Mouse (Mus musculus) ES-Bruce4 (cell line): ENCODE measurements at regions not wholly inside any gene's neighbourhood (a gene's known extent, or its start where the extent isn't known, plus 50 kb on each side); places are given as distances from the start of the nearest gene placed in this dataset.

Source experiments
- H3K27ac ChIP-seq: 2 replicates; pipeline ENCODE4 v1.5.1; 2012; ENCODE audit warnings: low read length, inconsistent platforms; ENCODE audit not compliant: insufficient read depth
- H3K27me3 ChIP-seq: 2 replicates; pipeline ENCODE4 v1.6.1; 2012; ENCODE audit warnings: mild to moderate bottlenecking, low read length, inconsistent platforms; ENCODE audit not compliant: control insufficient read depth, poor library complexity, insufficient read depth, severe bottlenecking
- H3K36me3 ChIP-seq: 2 replicates; pipeline ENCODE4 v1.6.1; 2012; ENCODE audit warnings: inconsistent platforms, mild to moderate bottlenecking, low read length, moderate library complexity; ENCODE audit not compliant: control insufficient read depth, poor library complexity, insufficient read depth, severe bottlenecking
- H3K4me1 ChIP-seq: one replicate; pipeline ENCODE4 v1.8.1; 2011; ENCODE audit warnings: low read length; ENCODE audit not compliant: control insufficient read depth, insufficient read depth
- H3K4me3 ChIP-seq: 2 replicates; pipeline ENCODE4 v1.5.1; 2011; ENCODE audit warnings: low read depth, mild to moderate bottlenecking, low read length
- H3K9ac ChIP-seq: 2 replicates; pipeline ENCODE4 v1.6.1; 2012; ENCODE audit warnings: low read depth, mild to moderate bottlenecking, inconsistent platforms; ENCODE audit not compliant: poor library complexity, severe bottlenecking
- H3K9me3 ChIP-seq: replicated peaks from 2 replicates; pipeline ENCODE4 v1.6.1; 2012; ENCODE audit warnings: mild to moderate bottlenecking, low read length, inconsistent platforms; ENCODE audit not compliant: control insufficient read depth, poor library complexity, insufficient read depth, severe bottlenecking
- CTCF ChIP-seq: IDR thresholded peaks from one replicate; pipeline ENCODE4 v1.8.1; 2011; ENCODE audit warnings: low read depth, low read length
- EP300 ChIP-seq: IDR thresholded peaks from 2 replicates; pipeline ENCODE4 v1.6.1; 2011; ENCODE audit warnings: low read depth, low read length; ENCODE audit not compliant: insufficient read depth
- POLR2A ChIP-seq: IDR thresholded peaks from one replicate; pipeline ENCODE4 v1.8.1; 2011; ENCODE audit warnings: low read length; ENCODE audit not compliant: insufficient read depth

DNA sequence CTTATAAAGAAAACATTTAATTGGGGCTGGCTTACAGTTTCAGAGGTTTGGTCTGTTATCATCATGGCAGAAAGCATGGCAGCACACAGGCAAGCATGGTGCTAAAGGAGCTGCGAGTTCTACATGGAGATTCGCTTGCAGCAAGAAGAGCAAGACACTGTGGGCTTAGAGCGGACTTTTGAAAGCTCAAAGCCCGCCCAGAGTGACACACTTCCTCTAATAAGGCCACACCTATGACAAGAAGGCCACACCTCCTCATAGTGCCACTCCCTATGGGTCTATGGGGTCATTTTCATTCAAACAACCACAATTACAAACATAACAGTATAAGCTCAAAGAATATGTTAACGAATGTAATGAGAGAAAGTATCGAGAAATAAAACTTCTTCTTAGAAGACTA, 120.1 kb downstream of the Fgf18 start:
- Histone ChIP-seq H3K27ac (no peak overlapping the region), H3K4me1 (no peaks in the 10 kb centered on the region), H3K27me3 (no peaks in the 10 kb centered on the region), H3K36me3 (no peaks in the 10 kb centered on the region), H3K9ac (no peak overlapping the region), H3K4me3 (peak overlapping the region; percentile 61), H3K9me3 (no peaks in the 10 kb centered on the region)
- TF ChIP-seq POLR2A (no peak), CTCF (no peak), EP300 (no peak)

- H3K27ac ChIP-seq: no peak overlapping the region
- no peaks in the 10 kb centered on the region for H3K9me3 ChIP-seq
- no peaks in the 10 kb centered on the region for H3K4me1 ChIP-seq
- H3K27me3 ChIP-seq: no peaks in the 10 kb centered on the region
- TF ChIP-seq POLR2A (no peak), EP300 (no peak)
- no peak overlapping the region for H3K4me3 ChIP-seq
- H3K9ac ChIP-seq: no peak overlapping the region
- H3K36me3 ChIP-seq: no peaks in the 10 kb centered on the region
Observed at GRCm38 (mm10) chr11:33013229-33014185, 133.7 kb downstream of the Fgf18 start.

- TF ChIP-seq CTCF (no peak), EP300 (no peak), POLR2A (no peak)
- no peaks in the 10 kb centered on the region for H3K27me3 ChIP-seq
- H3K9ac ChIP-seq: no peak overlapping the region
- no peak overlapping the region for H3K4me3 ChIP-seq
- no peaks in the 10 kb centered on the region for H3K9me3 ChIP-seq
- H3K36me3 ChIP-seq: no peaks in the 10 kb centered on the region
- H3K4me1 ChIP-seq: no peaks in the 10 kb centered on the region
- no peak overlapping the region for H3K27ac ChIP-seq
Observed at GRCm38 (mm10) chr11:33012384-33013160, 134.6 kb downstream of the Fgf18 start.

DNA sequence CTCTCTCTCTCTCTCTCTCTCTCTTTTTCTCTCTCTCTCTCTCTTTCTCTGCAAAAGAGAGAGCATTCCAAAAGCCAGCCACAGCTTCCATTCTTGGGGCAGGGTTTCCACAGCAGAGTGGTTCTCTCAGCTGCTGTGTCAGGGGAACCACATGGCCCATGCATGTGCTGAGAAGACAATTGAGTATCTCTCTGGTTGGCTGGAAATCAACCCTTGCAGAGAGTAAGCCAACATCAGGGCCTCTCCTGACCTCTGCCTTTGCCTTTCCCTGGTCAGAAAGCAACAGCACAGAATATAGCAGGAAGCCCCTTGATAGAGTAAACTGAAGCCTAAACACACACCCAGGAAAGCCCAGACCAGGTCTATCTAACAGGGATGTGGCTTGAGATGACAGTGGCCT, 138.6 kb downstream of the Fgf18 start:
- Histone ChIP-seq H3K4me3 (no peak overlapping the region), H3K9ac (no peak overlapping the region), H3K9me3 (no peaks in the 10 kb centered on the region), H3K27ac (no peak overlapping the region), H3K4me1 (no peaks in the 10 kb centered on the region), H3K27me3 (no peaks in the 10 kb centered on the region), H3K36me3 (no peaks in the 10 kb centered on the region)
- TF ChIP-seq POLR2A (no peak), EP300 (no peak), CTCF (no peak)

- H3K9ac ChIP-seq: no peak overlapping the region
- TF ChIP-seq EP300: no peak
- no peak for TF ChIP-seq POLR2A
- no peak for TF ChIP-seq CTCF
- H3K4me1 ChIP-seq: no peaks in the 10 kb centered on the region
- H3K9me3 ChIP-seq: no peaks in the 10 kb centered on the region
- H3K27ac ChIP-seq: no peak overlapping the region
- H3K4me3 ChIP-seq: no peak overlapping the region
- H3K27me3 ChIP-seq: no peaks in the 10 kb centered on the region
- H3K36me3 ChIP-seq: no peaks in the 10 kb centered on the region
Observed at GRCm38 (mm10) chr11:33007826-33008530, 139.2 kb downstream of the Fgf18 start.

GRCm38 (mm10) chr11:33007366-33007765, 139.8 kb downstream of the Fgf18 start:
- Histone ChIP-seq H3K4me1 (no peaks in the 10 kb centered on the region), H3K27me3 (no peaks in the 10 kb centered on the region), H3K27ac (no peak overlapping the region), H3K9me3 (no peaks in the 10 kb centered on the region), H3K9ac (no peak overlapping the region), H3K36me3 (no peaks in the 10 kb centered on the region), H3K4me3 (no peak overlapping the region)
- TF ChIP-seq POLR2A (no peak), CTCF (no peak), EP300 (no peak)
